Mouse (Mus musculus): ENCODE measurements at regions not wholly inside any gene's neighbourhood (a gene's known extent, or its start where the extent isn't known, plus 50 kb on each side); places are given as distances from the start of the nearest gene placed in this dataset.

- DNase-seq (ENCODE audit: low spot score in 2 of 2), result no peak
These were observed 228.3 kb upstream of the Gadl1 start for GRCm38 (mm10) chr9:115680703-115681576.

GRCm38 (mm10) chr9:115681841-115682240 lies 227.4 kb upstream of the Gadl1 start:
- DNase-seq (ENCODE audit: low spot score in 2 of 2), result no peak

- DNase-seq (ENCODE audit: low spot score in 2 of 2), result no peak
These were observed 225.3 kb upstream of the Gadl1 start for GRCm38 (mm10) chr9:115683951-115684350.

- DNase-seq (ENCODE audit: low spot score in 2 of 2), result no peak
These were observed 222.7 kb upstream of the Gadl1 start for GRCm38 (mm10) chr9:115686605-115687004.

- no peak for DNase-seq (ENCODE audit: low spot score in 2 of 2)
These were observed 216.4 kb upstream of the Gadl1 start for GRCm38 (mm10) chr9:115692837-115693236.

- no peak for DNase-seq (ENCODE audit: low spot score in 2 of 2)
These were observed 205.5 kb upstream of the Gadl1 start for GRCm38 (mm10) chr9:115703791-115704190.

GRCm38 (mm10) chr9:115704249-115704648 lies 205.0 kb upstream of the Gadl1 start:
- DNase-seq (ENCODE audit: low spot score in 2 of 2), result peak; percentile 18 to 45

- DNase-seq (ENCODE audit: low spot score in 2 of 2), result no peak
These were observed 203.5 kb upstream of the Gadl1 start for GRCm38 (mm10) chr9:115705761-115706160.

- peak; percentile 12 to 23 for DNase-seq (ENCODE audit: low spot score in 2 of 2)
These were observed 200.9 kb upstream of the Gadl1 start for GRCm38 (mm10) chr9:115708199-115708934.

- DNase-seq (ENCODE audit: low spot score in 2 of 2), result peak in 1 of 2 experiments; percentile 12
These were observed 199.1 kb upstream of the Gadl1 start for GRCm38 (mm10) chr9:115710039-115710739.

GRCm38 (mm10) chr9:115720306-115720705 lies 188.9 kb upstream of the Gadl1 start:
- no peak for DNase-seq (ENCODE audit: low spot score in 2 of 2)

- no peak for DNase-seq (ENCODE audit: low spot score in 2 of 2)
These were observed 188.4 kb upstream of the Gadl1 start for GRCm38 (mm10) chr9:115720841-115721240.

- no peak for DNase-seq (ENCODE audit: low spot score in 2 of 2)
These were observed 185.2 kb upstream of the Gadl1 start for GRCm38 (mm10) chr9:115724063-115724462.

GRCm38 (mm10) chr9:115727361-115727760 lies 181.9 kb upstream of the Gadl1 start:
- DNase-seq (ENCODE audit: low spot score in 2 of 2), result no peak

GRCm38 (mm10) chr9:115731557-115731956 lies 177.7 kb upstream of the Gadl1 start:
- no peak for DNase-seq (ENCODE audit: low spot score in 2 of 2)

GRCm38 (mm10) chr9:115733104-115733503 lies 176.2 kb upstream of the Gadl1 start:
- no peak for DNase-seq (ENCODE audit: low spot score in 2 of 2)

GRCm38 (mm10) chr9:115739984-115740383 lies 169.3 kb upstream of the Gadl1 start:
- no peak for DNase-seq (ENCODE audit: low spot score in 2 of 2)

GRCm38 (mm10) chr9:115746436-115746835 lies 162.8 kb upstream of the Gadl1 start:
- no peak for DNase-seq (ENCODE audit: low spot score in 2 of 2)

GRCm38 (mm10) chr9:115760496-115760895 lies 148.8 kb upstream of the Gadl1 start:
- no peak for DNase-seq (ENCODE audit: low spot score in 2 of 2)

GRCm38 (mm10) chr9:115764136-115764535 lies 145.1 kb upstream of the Gadl1 start:
- no peak for DNase-seq (ENCODE audit: low spot score in 2 of 2)

GRCm38 (mm10) chr9:115766471-115766870 lies 142.8 kb upstream of the Gadl1 start:
- DNase-seq (ENCODE audit: low spot score in 2 of 2), result no peak

GRCm38 (mm10) chr9:115775112-115775511 lies 134.1 kb upstream of the Gadl1 start:
- no peak for DNase-seq (ENCODE audit: low spot score in 2 of 2)
